Mouse (Mus musculus): ENCODE measurements around the gene Sash1. TPM values are rescaled to one million over a fixed set of nuclear protein-coding genes. Genes with fewer than 3 reads are reported as not detected.
"Not testable (repeated sequence)": the region's sequence is repeated elsewhere in the genome, so short reads cannot be mapped to it uniquely, and the experiment has no call there.

Gene Sash1
- polyA plus RNA-seq, 1 experiment, result 14.4 TPM

GRCm38 (mm10) chr10:8715679-8716284 is 170.1 kb downstream of the Sash1 start:
- no peaks in the 10 kb centered on the region for H3K4me1 ChIP-seq (ENCODE audit: control insufficient read depth, insufficient read depth, low read length)
- H3K9ac ChIP-seq (ENCODE audit: low read depth, poor library complexity, severe bottlenecking), result no peak overlapping the region
- TF ChIP-seq POLR2A (IDR thresholded peaks at IDR 0.05; ENCODE audit: insufficient read depth, low read length), result no peak
- peak; percentile 87 for TF ChIP-seq CTCF (IDR thresholded peaks at IDR 0.05; ENCODE audit: low read depth, low read length)
- TF ChIP-seq EP300 (IDR thresholded peaks at IDR 0.05; ENCODE audit: insufficient read depth, low read depth, low read length), result no peak
- H3K36me3 ChIP-seq (ENCODE audit: control insufficient read depth, insufficient read depth, low read length, poor library complexity, severe bottlenecking), result no peaks in the 10 kb centered on the region
- no peak overlapping the region for H3K4me3 ChIP-seq (ENCODE audit: low read depth, low read length)
- H3K27ac ChIP-seq (ENCODE audit: insufficient read depth, low read length), result no peak overlapping the region
- peaks cover 1% of the 10 kb centered on the region; the same call in 1 of the 2 replicates for H3K27me3 ChIP-seq (ENCODE audit: control insufficient read depth, insufficient read depth, low read length, poor library complexity, severe bottlenecking)
- no peaks in the 10 kb centered on the region for H3K9me3 ChIP-seq (replicated peaks; ENCODE audit: control insufficient read depth, insufficient read depth, low read length, poor library complexity, severe bottlenecking)

- H3K36me3 ChIP-seq (ENCODE audit: control insufficient read depth, insufficient read depth, low read length, poor library complexity, severe bottlenecking); H3K4me1 ChIP-seq (ENCODE audit: control insufficient read depth, insufficient read depth, low read length); H3K4me3 ChIP-seq (ENCODE audit: low read depth, low read length); H3K9ac ChIP-seq (ENCODE audit: low read depth, poor library complexity, severe bottlenecking); H3K27ac ChIP-seq (ENCODE audit: insufficient read depth, low read length); H3K27me3 ChIP-seq (ENCODE audit: control insufficient read depth, insufficient read depth, low read length, poor library complexity, severe bottlenecking); H3K9me3 ChIP-seq (replicated peaks; ENCODE audit: control insufficient read depth, insufficient read depth, low read length, poor library complexity, severe bottlenecking): not testable (repeated sequence)
These were observed 189.2 kb downstream of the Sash1 start for GRCm38 (mm10) chr10:8696636-8697035.

- Histone ChIP-seq H3K9me3 (replicated peaks; ENCODE audit: control insufficient read depth, insufficient read depth, low read length, poor library complexity, severe bottlenecking) (no peaks in the 10 kb centered on the region), H3K27me3 (ENCODE audit: control insufficient read depth, insufficient read depth, low read length, poor library complexity, severe bottlenecking) (no peaks in the 10 kb centered on the region), H3K9ac (ENCODE audit: low read depth, poor library complexity, severe bottlenecking) (no peak overlapping the region), H3K27ac (ENCODE audit: insufficient read depth, low read length) (no peak overlapping the region), H3K4me1 (ENCODE audit: control insufficient read depth, insufficient read depth, low read length) (no peaks in the 10 kb centered on the region), H3K4me3 (ENCODE audit: low read depth, low read length) (no peak overlapping the region), H3K36me3 (ENCODE audit: control insufficient read depth, insufficient read depth, low read length, poor library complexity, severe bottlenecking) (no peaks in the 10 kb centered on the region)
- no peak for TF ChIP-seq CTCF (IDR thresholded peaks at IDR 0.05; ENCODE audit: low read depth, low read length)
- TF ChIP-seq EP300 (IDR thresholded peaks at IDR 0.05; ENCODE audit: insufficient read depth, low read depth, low read length), result no peak
- no peak for TF ChIP-seq POLR2A (IDR thresholded peaks at IDR 0.05; ENCODE audit: insufficient read depth, low read length)
These were observed 191.8 kb downstream of the Sash1 start for GRCm38 (mm10) chr10:8693996-8694500.

- H3K27me3 ChIP-seq (ENCODE audit: control insufficient read depth, insufficient read depth, low read length, poor library complexity, severe bottlenecking), result no peaks in the 10 kb centered on the region
- H3K9me3 ChIP-seq (replicated peaks; ENCODE audit: control insufficient read depth, insufficient read depth, low read length, poor library complexity, severe bottlenecking), result no peaks in the 10 kb centered on the region
- TF ChIP-seq EP300 (IDR thresholded peaks at IDR 0.05; ENCODE audit: insufficient read depth, low read depth, low read length) (no peak), POLR2A (IDR thresholded peaks at IDR 0.05; ENCODE audit: insufficient read depth, low read length) (no peak), CTCF (IDR thresholded peaks at IDR 0.05; ENCODE audit: low read depth, low read length) (no peak)
- no peak overlapping the region for H3K4me3 ChIP-seq (ENCODE audit: low read depth, low read length)
- H3K27ac ChIP-seq (ENCODE audit: insufficient read depth, low read length), result no peak overlapping the region
- H3K36me3 ChIP-seq (ENCODE audit: control insufficient read depth, insufficient read depth, low read length, poor library complexity, severe bottlenecking), result no peaks in the 10 kb centered on the region
- H3K9ac ChIP-seq (ENCODE audit: low read depth, poor library complexity, severe bottlenecking), result no peak overlapping the region
- H3K4me1 ChIP-seq (ENCODE audit: control insufficient read depth, insufficient read depth, low read length), result no peaks in the 10 kb centered on the region
These were observed 192.3 kb downstream of the Sash1 start for GRCm38 (mm10) chr10:8693561-8693960.

GRCm38 (mm10) chr10:8692531-8692930 is 193.3 kb downstream of the Sash1 start:
- TF ChIP-seq POLR2A (IDR thresholded peaks at IDR 0.05; ENCODE audit: insufficient read depth, low read length) (no peak), EP300 (IDR thresholded peaks at IDR 0.05; ENCODE audit: insufficient read depth, low read depth, low read length) (no peak), CTCF (IDR thresholded peaks at IDR 0.05; ENCODE audit: low read depth, low read length) (no peak)

GRCm38 (mm10) chr10:8686219-8686618 is 199.7 kb downstream of the Sash1 start:
- TF ChIP-seq EP300 (IDR thresholded peaks at IDR 0.05; ENCODE audit: insufficient read depth, low read depth, low read length) (no peak), POLR2A (IDR thresholded peaks at IDR 0.05; ENCODE audit: insufficient read depth, low read length) (no peak), CTCF (IDR thresholded peaks at IDR 0.05; ENCODE audit: low read depth, low read length) (no peak)
- no peak overlapping the region for H3K9ac ChIP-seq (ENCODE audit: low read depth, poor library complexity, severe bottlenecking)
- H3K4me1 ChIP-seq (ENCODE audit: control insufficient read depth, insufficient read depth, low read length), result no peaks in the 10 kb centered on the region
- H3K4me3 ChIP-seq (ENCODE audit: low read depth, low read length), result no peak overlapping the region
- H3K27me3 ChIP-seq (ENCODE audit: control insufficient read depth, insufficient read depth, low read length, poor library complexity, severe bottlenecking), result no peaks in the 10 kb centered on the region
- H3K36me3 ChIP-seq (ENCODE audit: control insufficient read depth, insufficient read depth, low read length, poor library complexity, severe bottlenecking), result no peaks in the 10 kb centered on the region
- H3K9me3 ChIP-seq (replicated peaks; ENCODE audit: control insufficient read depth, insufficient read depth, low read length, poor library complexity, severe bottlenecking), result no peaks in the 10 kb centered on the region
- no peak overlapping the region for H3K27ac ChIP-seq (ENCODE audit: insufficient read depth, low read length)

More at GRCm38 (mm10) chr10:8692531-8692930, 193.3 kb downstream of the Sash1 start:
- H3K36me3 ChIP-seq (ENCODE audit: control insufficient read depth, insufficient read depth, low read length, poor library complexity, severe bottlenecking), result no peaks in the 10 kb centered on the region
- H3K4me1 ChIP-seq (ENCODE audit: control insufficient read depth, insufficient read depth, low read length), result no peaks in the 10 kb centered on the region
- H3K27ac ChIP-seq (ENCODE audit: insufficient read depth, low read length), result no peak overlapping the region
- no peak overlapping the region for H3K9ac ChIP-seq (ENCODE audit: low read depth, poor library complexity, severe bottlenecking)
- no peaks in the 10 kb centered on the region for H3K27me3 ChIP-seq (ENCODE audit: control insufficient read depth, insufficient read depth, low read length, poor library complexity, severe bottlenecking)
- H3K9me3 ChIP-seq (replicated peaks; ENCODE audit: control insufficient read depth, insufficient read depth, low read length, poor library complexity, severe bottlenecking), result no peaks in the 10 kb centered on the region
- no peak overlapping the region for H3K4me3 ChIP-seq (ENCODE audit: low read depth, low read length)

Measured in ES-Bruce4 (cell line).